Mouse (Mus musculus) mammary gland, adult 2 months (tissue): ENCODE measurements around the gene Atg9b. TPM values are rescaled to one million over a fixed set of nuclear protein-coding genes. Genes with fewer than 3 reads are reported as not detected.

Experiments
- polyA plus RNA-seq: library from polyadenylated mRNA; depleted of rRNA; stranded (reverse); fragments of >200 nt; gene quantifications from 2 replicates; pipeline ENCODE4 v1.2.3, GENCODE M21; 2012; ENCODE audit warnings: low replicate concordance; rRNA removed

Atg9b gene
- polyA plus RNA-seq = 7.8 and 12.0 TPM in 2 replicates

GRCm38 (mm10) chr5:24391864-24392263, at the start of gene Atg9b:
TSS of gene Atg9b (minus strand) at chr5:24392143.

DNA sequence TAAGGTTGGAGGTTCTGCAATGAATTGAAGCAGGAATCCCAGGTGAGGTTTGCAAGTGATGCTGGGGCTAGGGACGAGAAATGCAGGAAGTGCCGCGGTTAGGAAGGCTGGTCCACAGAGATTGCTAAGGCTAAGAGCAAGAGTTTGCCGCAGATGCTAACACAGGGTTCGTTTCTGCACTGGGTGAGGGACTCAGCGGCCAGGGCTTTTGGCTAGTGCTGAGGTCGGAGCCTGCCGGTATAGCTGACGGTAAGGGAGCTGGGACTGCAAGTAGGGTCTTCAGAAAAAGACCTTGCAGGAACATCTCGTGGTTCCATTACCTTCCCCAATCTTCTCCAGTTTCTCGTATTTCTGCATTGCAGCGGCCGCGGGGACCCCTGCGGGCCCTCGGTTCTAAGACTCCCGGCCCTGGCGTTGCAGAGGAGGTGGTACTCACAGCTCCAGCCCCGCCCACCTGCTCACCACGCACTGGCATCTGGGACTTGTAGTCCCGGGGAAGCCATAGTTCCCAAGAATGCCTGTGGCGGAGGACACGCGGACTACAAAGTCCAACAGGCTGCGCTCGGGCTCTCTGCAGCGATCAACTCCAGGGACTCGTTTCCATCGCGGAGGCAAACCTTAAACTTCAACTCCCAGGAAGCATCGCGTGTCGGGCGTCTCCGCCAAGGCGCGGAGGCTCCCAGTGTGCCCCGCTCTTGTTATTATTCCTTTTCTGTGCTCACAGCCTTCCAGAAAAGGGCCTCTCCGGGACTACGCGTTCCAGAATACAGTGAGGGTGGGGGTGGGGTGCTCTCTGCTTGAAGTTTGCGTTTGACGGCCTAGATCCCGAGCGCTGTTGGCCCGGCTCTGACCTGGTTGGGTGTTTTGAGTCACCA, 31.4 kb upstream of the Atg9b start, which contains the start of the genes Cdk5 and Slc4a2:
TSS of gene Cdk5 (minus strand) at position 402 of the 875 bp plus-strand sequence.
TSS of gene Slc4a2 (plus strand) at position 709 of the 875 bp plus-strand sequence.

DNA sequence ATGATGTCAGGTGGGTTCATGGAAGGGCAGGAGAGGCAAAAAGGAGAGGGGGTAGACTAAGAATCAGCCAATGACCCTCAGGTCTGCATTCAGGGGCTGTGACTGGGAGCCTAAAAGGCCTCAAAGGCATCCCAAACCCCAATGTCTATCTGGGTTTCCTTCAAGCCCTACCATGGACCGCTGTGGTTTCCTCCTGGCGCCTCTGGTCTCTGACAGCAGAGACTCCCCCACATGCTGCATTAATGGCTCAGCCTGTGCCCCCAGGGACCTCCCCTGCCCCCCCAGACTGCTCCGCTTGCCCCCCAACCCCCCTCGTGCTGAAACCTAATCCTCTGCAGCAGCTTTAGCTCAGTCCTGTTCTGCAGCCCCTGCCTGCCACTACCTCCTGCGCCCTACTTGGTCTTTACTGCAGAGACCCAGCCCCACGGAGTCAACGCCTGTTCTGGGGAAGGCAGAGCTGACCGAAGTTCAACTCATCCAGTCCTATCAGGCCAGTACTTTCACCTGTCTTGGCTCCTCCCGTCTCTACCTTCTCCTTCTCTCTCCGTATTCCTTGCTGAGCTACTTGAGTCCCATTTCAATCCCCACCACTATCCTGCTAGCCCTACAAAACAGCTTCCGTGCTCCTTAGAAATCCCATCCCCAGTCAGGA, 21.2 kb upstream of the Atg9b start, which contains the start of gene Asic3:
TSS of gene Asic3 (plus strand) at position 351 of the 652 bp plus-strand sequence.

GRCm38 (mm10) chr5:24393392-24393997, 1.6 kb upstream of the Atg9b start, which contains the start of gene Abcb8:
TSS of gene Abcb8 (plus strand) at chr5:24393663.

GRCm38 (mm10) chr5:24364508-24364907, 27.4 kb downstream of the Atg9b start, which contains the start of gene Nos3:
TSS of gene Nos3 (plus strand) at chr5:24364810.

DNA sequence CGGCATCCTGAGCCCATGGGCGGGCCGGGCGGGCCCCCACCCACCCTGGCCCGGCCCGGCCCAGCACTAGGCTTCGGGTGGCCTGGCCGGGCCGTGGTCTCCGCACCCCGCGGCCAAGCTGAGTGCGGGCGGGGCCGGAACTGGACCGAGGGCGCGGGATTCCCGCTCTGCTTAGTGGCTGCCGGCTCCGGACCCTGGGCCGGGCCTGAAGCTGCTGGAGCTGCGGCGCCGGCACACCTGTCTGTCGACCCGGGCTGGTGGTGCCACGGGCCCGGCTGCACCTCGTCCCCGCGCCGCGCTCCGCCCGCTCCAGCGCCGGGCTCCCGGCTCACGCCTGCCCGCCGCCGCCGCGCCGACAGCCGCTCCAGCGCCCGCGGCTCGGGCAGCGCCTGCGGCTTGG, 40.7 kb downstream of the Atg9b start, which contains the start of gene Kcnh2:
TSS of gene Kcnh2 (minus strand) at position 327 of the 400 bp plus-strand sequence.

Other genes starting within 250 kb of the Atg9b start
- gene Nupl2, start 227.2 kb downstream of the Atg9b start, polyA plus RNA-seq = 6.7 and 7.6 TPM in 2 replicates
- gene Kcnh2, start 40.5 kb downstream of the Atg9b start, polyA plus RNA-seq = 13.7 and 24.4 TPM in 2 replicates
- 38.7 and 58.4 TPM in 2 replicates for gene Nos3, start 27.3 kb downstream of the Atg9b start, polyA plus RNA-seq
- gene Abcb8, start 1.5 kb upstream of the Atg9b start, polyA plus RNA-seq = 97.8 and 104 TPM in 2 replicates
- gene Asic3, start 21.2 kb upstream of the Atg9b start, polyA plus RNA-seq = 0.95 and 1.1 TPM in 2 replicates
- 59.6 and 90.1 TPM in 2 replicates for gene Cdk5, start 31.4 kb upstream of the Atg9b start, polyA plus RNA-seq
- gene Slc4a2, start 31.7 kb upstream of the Atg9b start, polyA plus RNA-seq = 62.3 and 66.7 TPM in 2 replicates
- gene Fastk, start 53.1 kb upstream of the Atg9b start, polyA plus RNA-seq = 372 and 415 TPM in 2 replicates
- gene Tmub1, start 55.7 kb upstream of the Atg9b start, polyA plus RNA-seq = 57.8 and 87.6 TPM in 2 replicates
- 70.6 and 92.1 TPM in 2 replicates for gene Agap3, start 60.0 kb upstream of the Atg9b start, polyA plus RNA-seq
- 0.03 TPM in 1 of 2 replicates, not detected in the other for gene Gbx1, start 135.1 kb upstream of the Atg9b start, polyA plus RNA-seq
- gene Asb10, start 148.8 kb upstream of the Atg9b start, polyA plus RNA-seq = 1.3 and 24.4 TPM in 2 replicates
- not detected in 2 replicates for gene 4931409K22Rik, start 164.7 kb upstream of the Atg9b start, polyA plus RNA-seq
- gene Abcf2, start 185.3 kb upstream of the Atg9b start, polyA plus RNA-seq = 53.6 and 75.4 TPM in 2 replicates
- 47.7 and 76.0 TPM in 2 replicates for gene Chpf2, start 194.6 kb upstream of the Atg9b start, polyA plus RNA-seq
- 20.4 and 39.0 TPM in 2 replicates for gene Smarcd3, start 232.3 kb upstream of the Atg9b start, polyA plus RNA-seq